Mouse (Mus musculus) erythroid progenitor cell, adult 5-6 weeks (primary cell): ENCODE measurements around the gene Hist1h3g. TPM values are rescaled to one million over a fixed set of nuclear protein-coding genes. Genes with fewer than 3 reads are reported as not detected.
"Not testable (repeated sequence)": the region's sequence is repeated elsewhere in the genome, so short reads cannot be mapped to it uniquely, and the experiment has no call there.

Experiments used
- ATAC-seq: replicated peaks from 2 replicates; pipeline ENCODE4 v1.8.0; 2016; ENCODE audit warnings: moderate number of reproducible peaks, mild to moderate bottlenecking, moderate TSS enrichment, inconsistent platforms; ENCODE audit not compliant: poor library complexity, low FRiP score, severe bottlenecking
- total RNA-seq, 2 experiments: library from RNA; stranded (forward) in 1 of 2; stranded (reverse) in 1 of 2; fragments of 150-400 nt in 1 of 2; fragments of 186-747, 209-891 nt in 1 of 2; gene quantifications; 2 replicates each; pipeline versions ENCODE4 v1.2.3 to v1.2.4; 2015 to 2017; ENCODE audit warnings: low replicate concordance in 2 of 2

Gene Hist1h3g
- total RNA-seq, 2 experiments from 2014 or later = 573 to 889 TPM

GRCm38 (mm10) chr13:23532262-23533075, 2.8 kb upstream of the Hist1h3g start:
- ATAC-seq = no peak

DNA sequence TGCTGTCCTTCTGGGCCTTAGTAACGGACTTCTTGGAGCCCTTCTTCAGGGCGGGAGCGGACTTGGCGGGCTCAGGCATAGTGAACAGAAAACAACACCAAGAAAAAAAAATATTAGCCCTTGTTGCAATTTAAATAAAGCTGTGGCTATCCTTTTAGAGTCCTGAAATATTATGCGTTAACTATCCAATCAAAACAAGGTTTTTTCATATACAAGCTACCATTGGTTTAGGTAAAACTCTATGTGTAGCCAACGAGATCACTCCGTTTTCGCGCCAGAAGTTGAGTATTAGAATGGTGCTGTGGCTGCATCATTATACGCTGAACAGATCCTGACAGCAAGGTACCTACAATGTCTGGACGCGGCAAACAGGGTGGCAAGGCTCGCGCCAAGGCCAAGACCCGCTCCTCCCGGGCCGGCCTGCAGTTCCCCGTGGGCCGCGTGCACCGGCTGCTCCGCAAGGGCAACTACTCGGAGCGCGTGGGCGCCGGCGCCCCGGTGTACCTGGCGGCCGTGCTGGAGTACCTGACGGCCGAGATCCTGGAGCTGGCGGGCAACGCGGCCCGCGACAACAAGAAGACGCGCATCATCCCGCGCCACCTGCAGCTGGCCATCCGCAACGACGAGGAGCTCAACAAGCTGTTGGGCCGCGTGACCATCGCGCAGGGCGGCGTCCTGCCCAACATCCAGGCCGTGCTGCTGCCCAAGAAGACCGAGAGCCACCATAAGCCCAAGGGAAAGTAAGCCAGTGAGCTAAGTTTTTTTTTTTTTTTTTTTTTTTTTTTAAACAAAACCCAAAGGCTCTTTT, 1.5 kb upstream of the Hist1h3g start, which contains the start of gene Hist1h2af:
Hist1h2af (plus strand) TSS at position 347 of the 808 bp plus-strand sequence.
- peak; percentile 47 for ATAC-seq

GRCm38 (mm10) chr13:23534368-23535131, 672 bp upstream of the Hist1h3g start:
- peak; percentile 23 for ATAC-seq

- no peak for ATAC-seq
These were observed 1.0 kb downstream of the Hist1h3g start for GRCm38 (mm10) chr13:23536076-23536822.

- ATAC-seq = no peak
These were observed 1.9 kb downstream of the Hist1h3g start for GRCm38 (mm10) chr13:23537006-23537710.

- no peak for ATAC-seq
These were observed 3.0 kb downstream of the Hist1h3g start for GRCm38 (mm10) chr13:23538249-23538648.

- ATAC-seq = not testable (repeated sequence)
These were observed 4.6 kb downstream of the Hist1h3g start for GRCm38 (mm10) chr13:23539821-23540220.

DNA sequence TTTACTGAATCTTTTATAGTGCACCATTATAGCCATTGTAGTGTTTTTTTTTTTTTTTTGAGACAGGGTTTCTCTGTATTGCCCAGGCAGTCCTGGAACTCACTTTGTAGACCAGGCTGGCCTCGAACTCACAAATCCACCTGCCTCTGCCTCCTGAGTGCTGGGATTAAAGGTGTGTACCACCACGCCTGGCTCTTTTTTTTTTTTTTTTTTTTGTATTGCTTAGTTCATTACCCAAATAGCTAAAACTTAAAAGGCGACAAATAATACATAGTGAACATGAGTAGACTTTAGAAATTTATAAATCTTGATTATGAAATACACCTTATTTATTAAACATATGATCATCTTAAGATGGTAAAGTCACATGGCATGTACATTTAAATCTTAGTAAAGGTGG, 6.3 kb downstream of the Hist1h3g start:
- ATAC-seq = no peak

DNA sequence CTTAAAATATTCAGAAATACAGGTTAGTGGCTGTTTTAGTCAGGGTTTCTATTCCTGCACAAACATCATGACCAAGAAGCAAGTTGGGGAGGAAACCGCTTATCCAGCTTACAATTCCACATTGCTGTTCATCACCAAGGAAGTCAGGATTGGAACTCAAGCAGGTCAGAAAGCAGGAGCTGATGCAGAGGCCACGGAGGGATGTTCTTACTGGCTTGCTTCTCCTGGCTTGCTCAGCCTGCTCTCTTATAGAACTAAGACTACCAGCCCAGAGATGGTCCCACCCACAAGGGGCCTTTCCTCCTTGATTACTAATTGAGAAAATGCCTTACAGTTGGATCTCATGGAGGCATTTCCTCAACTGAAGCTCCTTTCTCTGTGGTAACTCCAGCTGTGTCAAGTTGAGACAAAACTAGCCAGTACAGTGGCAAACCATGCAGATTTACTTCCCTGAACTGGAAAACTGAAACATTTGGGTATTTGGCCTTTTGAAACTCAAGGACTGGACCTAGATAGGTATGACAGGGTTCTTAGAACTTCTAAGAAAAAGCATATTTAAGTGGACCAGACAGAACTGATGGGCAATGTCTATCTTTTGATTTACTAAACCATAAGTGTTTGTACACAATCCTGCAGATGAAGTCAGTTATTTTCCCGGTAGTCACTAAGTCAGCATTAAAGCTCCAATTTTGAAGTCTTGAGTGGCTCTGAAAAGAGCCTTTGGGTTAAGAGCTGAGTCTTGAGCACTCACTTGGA, 7.2 kb downstream of the Hist1h3g start:
- ATAC-seq = not testable (repeated sequence)

DNA sequence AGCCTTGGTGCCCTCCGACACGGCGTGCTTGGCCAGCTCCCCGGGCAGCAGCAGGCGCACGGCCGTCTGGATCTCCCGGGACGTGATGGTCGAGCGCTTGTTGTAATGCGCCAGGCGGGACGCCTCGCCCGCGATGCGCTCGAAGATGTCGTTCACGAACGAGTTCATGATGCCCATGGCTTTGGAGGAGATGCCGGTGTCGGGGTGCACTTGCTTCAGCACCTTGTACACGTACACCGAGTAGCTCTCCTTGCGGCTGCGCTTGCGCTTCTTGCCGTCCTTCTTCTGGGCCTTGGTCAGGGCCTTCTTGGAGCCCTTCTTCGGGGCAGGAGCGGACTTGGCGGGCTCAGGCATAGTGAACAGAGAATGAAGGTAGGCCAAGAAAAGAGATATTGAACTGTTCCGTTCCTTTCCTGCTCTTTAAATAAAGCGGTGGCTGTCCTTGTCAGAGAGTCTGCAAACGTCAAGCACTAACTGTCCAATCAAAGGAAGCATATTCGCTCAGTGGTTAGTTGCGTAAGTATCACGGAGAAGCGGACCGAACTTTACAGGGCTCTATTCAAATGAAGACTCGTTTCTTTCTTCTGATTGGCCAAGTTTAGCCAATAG, 7.9 kb downstream of the Hist1h3g start, which contains the start of gene Hist1h2bh:
Hist1h2bh (minus strand) TSS at position 394 of the 609 bp plus-strand sequence.
- ATAC-seq = peak; percentile 84

DNA sequence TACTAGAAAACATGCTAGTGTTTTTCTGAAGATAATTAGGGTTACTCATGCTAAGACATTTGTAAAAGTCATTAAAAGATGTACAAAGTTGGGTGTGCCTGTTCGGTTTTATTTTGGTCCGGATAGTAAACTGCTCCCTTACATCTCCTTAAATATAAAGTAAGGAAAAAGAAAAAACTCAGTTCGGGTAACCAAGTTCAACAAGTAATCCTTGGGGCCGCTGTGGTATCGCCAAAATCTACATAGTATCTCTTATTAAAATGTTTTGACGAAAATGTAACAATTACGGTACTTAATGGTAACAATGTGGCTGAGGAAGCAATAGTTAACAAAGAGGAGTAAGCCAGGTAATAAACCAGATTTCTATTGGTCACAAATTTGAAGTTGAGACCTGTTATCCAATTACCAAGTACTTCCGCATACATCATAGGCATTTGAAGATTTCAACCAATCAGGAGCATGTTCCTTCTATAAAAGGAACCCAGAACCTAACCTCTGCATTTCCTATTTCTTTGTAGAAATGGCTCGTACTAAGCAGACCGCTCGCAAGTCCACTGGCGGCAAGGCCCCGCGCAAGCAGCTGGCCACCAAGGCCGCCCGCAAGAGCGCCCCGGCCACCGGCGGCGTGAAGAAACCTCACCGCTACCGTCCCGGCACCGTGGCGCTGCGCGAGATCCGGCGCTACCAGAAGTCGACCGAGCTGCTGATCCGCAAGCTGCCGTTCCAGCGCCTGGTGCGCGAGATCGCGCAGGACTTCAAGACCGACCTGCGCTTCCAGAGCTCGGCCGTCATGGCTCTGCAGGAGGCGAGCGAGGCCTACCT, 9.0 kb downstream of the Hist1h3g start, which contains the start of gene Hist1h3f:
Hist1h3f (plus strand) TSS at position 88 of the 822 bp plus-strand sequence.
- ATAC-seq = peak; percentile 82

- ATAC-seq = peak; percentile 44
These were observed 9.5 kb downstream of the Hist1h3g start for GRCm38 (mm10) chr13:23544787-23545120.

- no peak for ATAC-seq
These were observed 11.5 kb downstream of the Hist1h3g start for GRCm38 (mm10) chr13:23546694-23547093.

DNA sequence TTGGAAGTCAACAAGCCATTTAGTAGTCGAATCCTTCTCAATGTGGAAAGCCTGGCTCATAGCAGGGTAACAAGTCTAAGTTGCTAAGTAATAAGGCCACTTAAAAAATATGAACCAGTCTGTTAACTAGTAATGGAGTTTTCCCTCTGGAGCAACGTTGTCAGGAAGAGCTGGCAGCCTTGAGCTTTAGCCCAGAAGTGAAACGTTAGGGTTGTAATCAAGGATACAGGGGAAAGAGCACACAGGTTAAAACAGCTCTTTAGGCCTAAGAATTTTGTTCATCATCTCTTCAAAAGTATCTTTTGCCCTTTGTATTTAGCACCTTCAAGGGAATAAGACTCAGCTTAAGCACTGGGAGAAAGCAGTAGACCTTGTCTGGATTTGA, 15.5 kb downstream of the Hist1h3g start:
- ATAC-seq = peak; percentile 12

GRCm38 (mm10) chr13:23551146-23551834, 16.1 kb downstream of the Hist1h3g start, which contains the start of gene Hist1h4f:
Gene Hist1h4f, minus strand, starts transcription at chr13:23551648.
- peak; percentile 52 for ATAC-seq
